Mouse (Mus musculus): ENCODE measurements around the gene Prss41.

GRCm38 (mm10) chr17:23825591-23825990 is 18.4 kb downstream of the Prss41 start:
- TF ChIP-seq CTCF (IDR thresholded peaks at IDR 0.05; ENCODE audit: low read depth): no peak
- no peak for TF ChIP-seq EP300 (IDR thresholded peaks at IDR 0.05; ENCODE audit: low read depth)
